Mouse (Mus musculus) liver, postnatal 0 days (tissue): ENCODE measurements around the gene Tbc1d15.

ENCODE experiments used
- CTCF ChIP-seq: sonication (generic); IDR thresholded peaks from 2 replicates; pipeline ENCODE4 v1.5.1; 2016; ENCODE audit warnings: antibody characterized with exemption, low read depth
- EP300 ChIP-seq: IDR thresholded peaks from 2 replicates; pipeline ENCODE4 v1.6.1; 2016; ENCODE audit warnings: antibody characterized with exemption, low read depth, mild to moderate bottlenecking

DNA sequence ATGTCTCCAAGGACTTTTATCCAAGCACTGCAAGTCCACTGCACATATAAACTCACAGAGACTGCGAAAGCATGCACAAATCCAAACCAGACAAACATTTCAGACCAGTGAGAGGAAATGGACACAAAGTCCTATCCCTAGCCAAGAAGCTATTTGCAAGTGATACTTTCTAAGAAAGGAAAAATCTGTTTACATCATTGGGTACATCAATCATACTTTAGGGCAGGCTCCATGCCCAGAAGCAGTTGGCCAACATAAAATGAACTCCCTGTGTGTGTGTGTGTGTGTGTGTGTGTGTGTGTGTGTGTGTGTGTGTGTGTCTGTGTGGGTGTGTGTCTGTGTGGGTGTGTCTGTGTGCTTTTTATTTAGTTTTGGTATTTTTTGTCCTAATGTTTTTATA lies 63.9 kb downstream of the Tbc1d15 start:
- TF ChIP-seq CTCF (no peak), EP300 (no peak)
